Mouse (Mus musculus): ENCODE results near the gene Wscd1.

- TF ChIP-seq CTCF (conservative IDR thresholded peaks at IDR 0.05; ENCODE audit: low read length) (no peak), POU5F1 (IDR thresholded peaks at IDR 0.05; ENCODE audit: borderline replicate concordance, low read length) (no peak)
These were observed 49.5 kb downstream of the Wscd1 start for GRCm38 (mm10) chr11:71799206-71799605.

Data from E14TG2a.4 (cell line).